Mouse (Mus musculus): ENCODE results near the gene Lpp. TPM values are rescaled to one million over a fixed set of nuclear protein-coding genes. Genes with fewer than 3 reads are reported as not detected.

Gene Lpp
- polyA plus RNA-seq, 1 experiment, result not detected

GRCm38 (mm10) chr16:25037361-25037760 lies 644.1 kb downstream of the Lpp start:
- no peak for TF ChIP-seq GATA1 (IDR thresholded peaks at IDR 0.05; ENCODE audit: low read length)

GRCm38 (mm10) chr16:25038529-25038928 lies 645.2 kb downstream of the Lpp start:
- no peak for TF ChIP-seq GATA1 (IDR thresholded peaks at IDR 0.05; ENCODE audit: low read length)

- TF ChIP-seq GATA1 (IDR thresholded peaks at IDR 0.05; ENCODE audit: low read length), result no peak
Observed at GRCm38 (mm10) chr16:25039904-25040303, 646.6 kb downstream of the Lpp start.

DNA sequence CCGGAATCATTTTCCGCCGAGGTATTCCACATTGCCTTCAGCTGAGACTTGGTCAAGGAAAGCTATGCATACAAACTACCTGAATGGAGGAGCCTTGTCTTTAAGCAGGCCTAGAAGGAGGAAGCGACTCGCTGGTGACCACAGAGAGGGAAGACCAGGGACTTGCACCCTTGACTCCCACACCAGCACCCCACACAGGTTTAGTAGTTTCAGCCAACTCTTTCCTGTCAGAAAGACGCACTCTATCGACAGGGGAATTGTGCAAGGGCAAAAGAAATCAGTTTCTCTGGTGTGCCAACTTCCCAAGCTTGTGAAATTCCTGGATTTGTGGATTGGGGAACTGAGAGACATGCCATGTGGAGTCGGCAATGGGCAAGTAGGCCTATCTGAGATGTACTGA lies 647.9 kb downstream of the Lpp start:
- TF ChIP-seq GATA1 (IDR thresholded peaks at IDR 0.05; ENCODE audit: low read length), result no peak

- no peak for TF ChIP-seq GATA1 (IDR thresholded peaks at IDR 0.05; ENCODE audit: low read length)
Observed at GRCm38 (mm10) chr16:25041855-25042529, 648.7 kb downstream of the Lpp start.
